Mouse (Mus musculus): Measurements from ENCODE around the gene Map1s.

DNA sequence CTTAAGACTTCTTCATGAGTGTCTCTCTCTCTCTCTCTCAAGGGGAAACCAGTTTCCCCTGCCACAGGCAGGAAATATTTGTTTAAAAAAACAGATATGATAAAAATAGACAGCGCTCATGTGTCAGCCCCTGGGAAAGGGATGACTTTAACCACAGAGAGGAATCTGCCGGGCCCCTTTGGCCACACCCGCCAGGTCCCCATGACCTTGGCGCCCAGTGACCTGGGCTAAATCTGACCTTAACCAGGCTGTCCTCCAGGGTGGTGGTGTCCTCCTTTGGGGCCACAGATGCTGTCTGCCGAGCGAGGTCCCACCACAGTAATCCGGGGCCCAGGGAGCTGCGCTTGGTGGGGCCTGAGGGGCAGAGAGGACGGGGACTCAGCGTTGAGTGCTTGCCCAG lies 21.0 kb upstream of the Map1s start:
- no peak for TF ChIP-seq CTCF (IDR thresholded peaks at IDR 0.05; ENCODE audit: borderline replicate concordance, insufficient read depth, low read length)
- no peak for TF ChIP-seq POLR2A (IDR thresholded peaks at IDR 0.05; ENCODE audit: low read depth, low read length)
